Mouse (Mus musculus) limb, embryonic 15.5 days (tissue): ENCODE data around the gene Krtap4-9. TPM values are rescaled to one million over a fixed set of nuclear protein-coding genes. Genes with fewer than 3 reads are reported as not detected.

Experiments used
- polyA plus RNA-seq: library from polyadenylated mRNA; unstranded; fragments of >200 nt; fragmentation: Nextera tagmentation; extraction: Ambion mirVana; gene quantifications from 2 replicates; pipeline ENCODE4 v1.2.1, GENCODE M21; 2015

The Krtap4-9 gene
- polyA plus RNA-seq, 1 experiment from 2014 or later, result not detected

Other genes starting within 250 kb of the Krtap4-9 start
- gene Krt40, start 242.0 kb upstream of the Krtap4-9 start, polyA plus RNA-seq, result not detected in 2 replicates
- 4.0 and 5.6 TPM in 2 replicates for gene Krtap3-3, start 234.3 kb upstream of the Krtap4-9 start, polyA plus RNA-seq
- 0.24 TPM in 1 of 2 replicates, not detected in the other for gene Krtap3-2, start 228.3 kb upstream of the Krtap4-9 start, polyA plus RNA-seq
- gene Gm11939, start 225.7 kb upstream of the Krtap4-9 start, polyA plus RNA-seq, result not detected in 2 replicates
- gene Krtap3-1, start 218.6 kb upstream of the Krtap4-9 start, polyA plus RNA-seq, result 6.4 and 15.3 TPM in 2 replicates
- gene Krtap1-5, start 204.2 kb upstream of the Krtap4-9 start, polyA plus RNA-seq, result 0.22 TPM in 1 of 2 replicates, not detected in the other
- gene Krtap1-4, start 201.5 kb upstream of the Krtap4-9 start, polyA plus RNA-seq, result not detected in 2 replicates
- not detected in 2 replicates for gene Krtap1-3, start 193.9 kb upstream of the Krtap4-9 start, polyA plus RNA-seq
- not detected in 2 replicates for gene Krtap9-3, start 187.1 kb upstream of the Krtap4-9 start, polyA plus RNA-seq
- not detected in 2 replicates for gene Gm11938, start 181.9 kb upstream of the Krtap4-9 start, polyA plus RNA-seq
- not detected in 2 replicates for gene Gm11937, start 175.0 kb upstream of the Krtap4-9 start, polyA plus RNA-seq
- not detected in 2 replicates for gene Krtap2-4, start 170.4 kb upstream of the Krtap4-9 start, polyA plus RNA-seq
- gene Gm11562, start 164.8 kb upstream of the Krtap4-9 start, polyA plus RNA-seq, result not detected in 2 replicates
- gene Krtap4-1, start 157.0 kb upstream of the Krtap4-9 start, polyA plus RNA-seq, result not detected in 2 replicates
- not detected in 2 replicates for gene Krtap4-2, start 150.1 kb upstream of the Krtap4-9 start, polyA plus RNA-seq
- not detected in 2 replicates for gene Krtap4-7, start 141.1 kb upstream of the Krtap4-9 start, polyA plus RNA-seq
- gene Gm11555, start 135.0 kb upstream of the Krtap4-9 start, polyA plus RNA-seq, result not detected in 2 replicates
- gene Gm11563, start 126.2 kb upstream of the Krtap4-9 start, polyA plus RNA-seq, result not detected in 2 replicates
- gene Krtap4-6, start 119.2 kb upstream of the Krtap4-9 start, polyA plus RNA-seq, result not detected in 2 replicates
- not detected in 2 replicates for gene Gm14190, start 94.5 kb upstream of the Krtap4-9 start, polyA plus RNA-seq
- gene Gm14180, start 50.9 kb upstream of the Krtap4-9 start, polyA plus RNA-seq, result not detected in 2 replicates
- not detected in 2 replicates for gene Gm11595, start 12.3 kb upstream of the Krtap4-9 start, polyA plus RNA-seq
- gene Krtap4-8, start 4.5 kb upstream of the Krtap4-9 start, polyA plus RNA-seq, result not detected in 2 replicates
- not detected in 2 replicates for gene Gm11596, start 8.3 kb downstream of the Krtap4-9 start, polyA plus RNA-seq
- gene Gm11569, start 13.7 kb downstream of the Krtap4-9 start, polyA plus RNA-seq, result not detected in 2 replicates
- not detected in 2 replicates for gene Gm11554, start 19.2 kb downstream of the Krtap4-9 start, polyA plus RNA-seq
- gene Krtap4-13, start 24.7 kb downstream of the Krtap4-9 start, polyA plus RNA-seq, result not detected in 2 replicates
- not detected in 2 replicates for gene Gm11564, start 30.5 kb downstream of the Krtap4-9 start, polyA plus RNA-seq
- not detected in 2 replicates for gene 2300003K06Rik, start 52.9 kb downstream of the Krtap4-9 start, polyA plus RNA-seq
- gene Krtap4-16, start 66.4 kb downstream of the Krtap4-9 start, polyA plus RNA-seq, result not detected in 2 replicates
- not detected in 2 replicates for gene Gm11568, start 72.7 kb downstream of the Krtap4-9 start, polyA plus RNA-seq
- not detected in 2 replicates for gene Gm11559, start 79.3 kb downstream of the Krtap4-9 start, polyA plus RNA-seq
- not detected in 2 replicates for gene Krtap9-1, start 88.2 kb downstream of the Krtap4-9 start, polyA plus RNA-seq
- not detected in 2 replicates for gene Gm11567, start 94.0 kb downstream of the Krtap4-9 start, polyA plus RNA-seq
- gene Krtap31-1, start 122.7 kb downstream of the Krtap4-9 start, polyA plus RNA-seq, result not detected in 2 replicates
- gene Gm11565, start 129.6 kb downstream of the Krtap4-9 start, polyA plus RNA-seq, result not detected in 2 replicates
- not detected in 2 replicates for gene Krtap31-2, start 151.1 kb downstream of the Krtap4-9 start, polyA plus RNA-seq
- not detected in 2 replicates for gene Krtap9-5, start 163.3 kb downstream of the Krtap4-9 start, polyA plus RNA-seq
- gene Krtap29-1, start 193.9 kb downstream of the Krtap4-9 start, polyA plus RNA-seq, result not detected in 2 replicates
- 0.09 TPM in 1 of 2 replicates, not detected in the other for gene Krtap16-1, start 201.4 kb downstream of the Krtap4-9 start, polyA plus RNA-seq
- gene Krtap17-1, start 208.8 kb downstream of the Krtap4-9 start, polyA plus RNA-seq, result 0.47 and 0.48 TPM in 2 replicates
- 0.18 and 0.58 TPM in 2 replicates for gene Krt33a, start 231.0 kb downstream of the Krtap4-9 start, polyA plus RNA-seq
- gene Krt33b, start 244.7 kb downstream of the Krtap4-9 start, polyA plus RNA-seq, result 1.1 and 1.7 TPM in 2 replicates